Mouse (Mus musculus) erythroid progenitor cell, adult 5-6 weeks (primary cell): ENCODE results near the gene Rnf169. TPM values are rescaled to one million over a fixed set of nuclear protein-coding genes. Genes with fewer than 3 reads are reported as not detected.
"Not testable (repeated sequence)": the region's sequence is repeated elsewhere in the genome, so short reads cannot be mapped to it uniquely, and the experiment has no call there.

Experiments used
- ATAC-seq: replicated peaks from 2 replicates; pipeline ENCODE4 v1.8.0; 2016; ENCODE audit warnings: moderate number of reproducible peaks, mild to moderate bottlenecking, moderate TSS enrichment, inconsistent platforms; ENCODE audit not compliant: poor library complexity, low FRiP score, severe bottlenecking
- total RNA-seq, 2 experiments: library from RNA; stranded (forward) in 1 of 2; stranded (reverse) in 1 of 2; fragments of 150-400 nt in 1 of 2; fragments of 186-747, 209-891 nt in 1 of 2; gene quantifications; 2 replicates each; pipeline versions ENCODE4 v1.2.3 to v1.2.4; 2015 to 2017; ENCODE audit warnings: low replicate concordance in 2 of 2

Rnf169 gene
- total RNA-seq, 2 experiments from 2014 or later, result 1.7 to 10.3 TPM

DNA sequence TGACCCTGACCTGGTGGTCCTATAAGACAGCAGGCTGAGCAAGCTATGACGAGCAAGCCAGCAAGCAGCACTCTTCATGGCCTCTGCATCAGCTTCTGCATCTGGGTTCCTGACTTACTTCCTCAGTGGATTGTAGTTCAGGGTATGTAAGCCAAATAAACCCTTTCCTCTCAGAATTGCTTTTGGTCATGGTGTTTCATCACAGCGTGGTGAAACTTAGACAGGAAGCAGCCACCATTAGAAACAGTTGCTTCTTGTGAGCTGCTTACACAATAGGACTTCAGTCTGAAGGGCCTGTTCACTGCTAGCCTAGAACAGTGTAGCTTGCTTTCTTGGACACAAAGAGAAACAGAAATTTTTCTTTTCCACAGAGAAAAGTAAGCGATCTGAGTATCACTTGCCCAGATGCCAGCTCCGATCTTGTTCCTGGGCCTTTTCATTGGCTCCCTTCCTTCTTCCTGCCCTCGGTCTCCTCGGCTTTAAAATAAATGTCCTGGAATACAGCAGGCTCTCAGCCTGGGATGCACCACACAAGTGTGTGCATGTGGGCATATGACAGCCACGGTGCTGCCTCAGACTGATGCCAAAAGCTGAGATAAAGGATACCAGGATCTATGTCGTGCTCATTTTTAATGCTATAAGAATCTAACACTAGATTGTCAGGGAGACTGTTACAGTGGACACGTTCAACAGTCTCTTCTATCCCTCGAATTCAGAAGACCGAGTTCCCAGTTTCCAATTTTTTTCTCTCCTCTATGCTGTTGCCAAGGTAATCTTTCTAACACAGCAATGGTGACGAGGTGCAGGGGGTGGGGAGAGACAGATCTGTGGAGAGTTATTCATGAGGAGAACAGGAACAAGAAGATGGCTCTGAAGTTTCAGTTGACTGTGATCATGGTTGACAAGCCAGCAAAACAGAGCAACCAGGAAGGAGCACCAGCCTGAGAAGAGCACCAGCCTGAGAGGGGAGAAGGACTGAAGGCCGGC, 2.3 kb upstream of the Rnf169 start:
- ATAC-seq, result no peak

DNA sequence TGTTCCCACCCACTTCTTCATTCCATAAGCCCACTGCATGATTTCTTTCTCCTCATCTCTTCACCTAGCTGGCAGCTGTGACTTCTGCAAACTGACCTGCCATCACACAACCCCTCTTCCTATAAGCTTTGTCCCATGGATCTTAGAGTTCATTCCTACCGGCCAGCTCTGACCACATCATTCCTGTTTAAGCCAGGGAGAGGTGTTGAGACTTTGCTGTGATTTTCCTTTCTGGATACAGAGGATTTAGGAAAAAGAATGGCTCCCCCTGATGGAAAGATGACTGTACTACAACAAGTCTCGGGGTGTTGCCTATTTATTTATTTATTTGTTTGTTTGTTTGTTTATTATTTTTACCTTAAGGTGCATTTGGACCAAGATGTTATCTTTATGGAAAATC, 1.1 kb upstream of the Rnf169 start:
- ATAC-seq, result no peak

DNA sequence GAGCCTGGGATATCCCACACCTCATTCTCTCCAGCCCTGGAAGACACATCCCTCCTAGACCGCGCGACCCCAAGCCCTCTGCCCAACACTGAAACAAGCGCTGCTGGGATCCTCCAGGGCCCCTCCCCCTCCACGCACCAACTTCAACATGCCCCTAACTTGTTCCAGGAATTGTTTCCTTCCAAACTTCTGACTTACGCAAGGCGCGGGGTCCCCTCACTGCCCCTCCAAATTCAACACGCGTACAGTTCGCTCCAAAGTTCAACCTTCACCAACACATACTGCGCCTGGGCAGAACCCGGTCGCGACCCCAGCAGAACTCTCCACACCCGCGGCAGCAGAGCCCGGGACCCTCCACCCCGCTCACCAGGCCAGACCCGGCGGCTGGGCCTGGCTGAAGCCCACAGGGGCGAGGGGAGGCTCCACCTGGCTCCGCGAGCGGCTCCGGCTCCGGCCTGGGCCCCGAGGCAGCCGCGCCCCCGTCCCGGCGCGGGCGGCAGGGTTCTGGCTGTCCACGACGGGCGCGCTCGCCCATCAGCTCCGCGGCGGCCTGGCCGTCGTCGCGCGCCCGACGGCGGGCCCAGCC, 609 bp downstream of the Rnf169 start:
- peak; percentile 52 for ATAC-seq

DNA sequence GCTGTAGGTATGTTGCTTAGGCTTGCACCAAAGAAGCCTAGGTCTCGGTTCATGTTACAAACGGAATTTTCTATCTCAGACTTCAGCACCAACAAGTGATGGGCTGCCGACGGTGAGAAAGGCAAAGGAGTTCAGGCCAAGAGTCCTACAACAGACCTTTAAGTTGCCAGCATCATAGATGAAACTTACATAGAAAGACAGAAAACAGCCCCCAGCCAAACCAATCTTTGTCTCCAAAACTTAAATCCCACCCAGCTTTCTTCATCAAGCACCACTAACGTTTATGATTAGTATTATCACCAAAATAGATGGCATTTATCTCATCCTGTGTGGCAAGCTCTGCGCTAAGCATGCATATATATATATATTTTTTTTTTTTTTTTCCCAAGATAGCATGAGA, 1.2 kb downstream of the Rnf169 start:
- no peak for ATAC-seq

DNA sequence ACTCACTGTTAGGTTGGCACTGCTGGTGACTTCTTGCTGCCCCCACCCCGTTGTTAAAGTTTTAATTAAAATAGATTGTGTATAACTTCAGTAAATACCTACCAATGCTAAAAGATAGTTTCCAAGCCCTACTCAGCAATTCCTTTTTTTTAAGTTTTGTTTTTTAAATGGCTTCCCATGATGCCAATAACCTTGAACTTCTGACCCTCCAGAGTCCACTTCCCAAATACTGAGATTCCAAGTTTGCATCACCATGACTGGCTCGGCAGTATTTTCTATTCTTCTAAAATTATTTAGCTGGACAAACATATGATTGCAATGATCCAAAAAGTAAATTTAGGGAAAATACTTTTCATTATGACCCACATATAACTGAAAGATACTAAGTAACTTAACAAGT, 2.2 kb downstream of the Rnf169 start:
- no peak for ATAC-seq

DNA sequence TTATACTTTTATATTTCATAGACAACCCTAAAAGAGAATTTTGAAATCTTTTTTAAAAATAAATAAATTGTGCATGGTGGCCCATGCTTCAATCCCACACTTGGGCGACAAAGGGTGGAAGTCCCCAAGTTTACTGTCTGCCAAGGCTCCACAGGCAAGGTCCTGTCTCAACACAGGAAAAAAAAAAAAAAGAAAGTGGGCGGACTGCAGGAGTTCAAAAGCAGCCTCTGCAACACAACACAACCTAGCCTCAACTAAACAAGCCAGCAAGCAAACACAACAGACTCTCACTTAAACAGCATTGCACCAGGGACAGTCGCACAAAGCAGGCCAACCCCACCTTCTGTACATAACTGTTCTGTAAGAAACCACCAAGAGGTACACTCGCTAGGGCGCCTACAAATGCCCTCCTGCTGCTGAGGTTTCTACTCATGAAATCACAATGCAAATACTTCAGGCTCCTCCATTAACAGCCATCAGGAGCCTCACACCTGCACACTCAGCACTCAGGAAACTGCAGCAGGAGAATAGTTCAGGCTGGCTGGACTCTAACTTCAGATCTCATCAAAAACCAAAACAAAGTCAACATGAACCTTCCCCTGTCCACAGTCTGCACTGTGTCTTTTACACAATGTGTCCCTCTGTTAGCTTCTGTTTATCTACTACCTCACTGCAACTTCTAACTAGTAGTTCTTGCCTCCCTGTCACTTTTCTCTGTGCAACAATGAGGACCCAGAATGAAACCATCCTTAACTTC, 4.3 kb downstream of the Rnf169 start:
- no peak for ATAC-seq

DNA sequence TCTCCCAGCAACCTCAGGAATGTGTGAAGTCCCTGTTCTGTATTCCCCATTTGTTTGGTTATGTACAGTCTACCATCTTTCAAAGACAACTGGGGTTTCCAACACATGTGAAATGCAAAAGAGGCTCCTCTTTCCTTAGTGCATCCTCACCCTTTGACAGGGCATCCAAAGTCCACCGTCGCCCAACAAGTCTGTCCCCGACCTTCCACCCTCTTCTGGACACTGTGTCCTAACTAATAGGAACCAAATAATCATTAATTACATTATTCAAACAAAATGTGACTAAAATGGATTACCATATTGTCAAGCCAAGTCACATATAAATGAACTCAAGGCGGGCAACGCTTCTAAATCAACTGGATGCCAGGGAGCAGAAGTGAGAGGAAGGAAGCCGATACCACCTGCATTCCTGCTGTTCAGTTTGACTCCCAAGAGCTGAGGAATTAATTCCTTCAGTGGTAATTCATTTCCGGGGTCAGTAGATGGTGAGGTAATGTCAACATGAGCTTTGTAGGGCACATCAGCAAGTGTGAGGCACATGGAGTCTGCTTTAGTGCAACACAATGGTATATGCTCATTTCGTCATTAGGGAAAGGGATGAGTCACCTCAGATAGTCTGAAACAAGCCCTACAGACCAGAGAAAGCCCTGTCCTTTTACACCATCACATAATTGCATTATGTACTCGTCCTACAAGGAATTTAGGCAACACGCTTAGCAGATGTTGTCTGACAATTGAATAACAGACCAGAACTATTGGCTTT, 5.9 kb downstream of the Rnf169 start:
- ATAC-seq, result no peak

DNA sequence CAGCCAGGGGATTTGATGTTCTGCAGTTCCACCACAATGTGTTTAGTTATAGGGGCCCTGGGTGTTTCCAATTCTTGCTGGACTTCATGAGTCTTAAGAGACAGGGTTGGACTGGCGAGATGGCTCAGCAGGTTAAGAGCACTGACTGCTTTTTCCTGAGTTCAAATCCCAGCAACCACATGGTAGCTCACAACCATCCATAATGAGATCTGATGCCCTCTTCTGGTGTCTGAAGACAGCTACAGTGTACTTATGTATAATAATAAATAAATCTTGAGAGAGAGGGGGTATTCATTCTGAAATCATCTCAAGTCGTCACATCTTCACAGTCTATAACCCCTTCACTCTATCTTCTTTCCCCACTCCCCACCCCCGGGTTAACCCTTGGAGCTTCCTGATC, 7.3 kb downstream of the Rnf169 start:
- ATAC-seq, result not testable (repeated sequence)

DNA sequence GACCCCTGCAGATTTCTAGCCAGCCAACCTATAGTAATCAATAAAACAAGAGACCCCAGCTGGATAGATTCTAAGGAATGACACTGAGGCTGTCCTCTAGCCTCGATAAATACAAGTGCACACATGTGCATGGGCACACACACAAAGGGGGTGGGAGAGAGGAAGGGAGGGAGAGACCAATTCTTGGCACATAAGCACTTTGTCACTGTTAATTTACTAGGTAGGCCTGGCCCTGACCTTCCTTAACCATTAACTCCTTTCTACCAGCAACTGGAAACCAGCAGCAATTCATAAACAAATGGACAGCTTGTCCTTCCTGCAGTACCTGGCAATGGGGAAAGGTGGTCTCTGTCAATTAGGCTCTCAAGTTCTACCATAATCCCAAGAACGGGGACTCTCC, 8.3 kb downstream of the Rnf169 start:
- ATAC-seq, result no peak

DNA sequence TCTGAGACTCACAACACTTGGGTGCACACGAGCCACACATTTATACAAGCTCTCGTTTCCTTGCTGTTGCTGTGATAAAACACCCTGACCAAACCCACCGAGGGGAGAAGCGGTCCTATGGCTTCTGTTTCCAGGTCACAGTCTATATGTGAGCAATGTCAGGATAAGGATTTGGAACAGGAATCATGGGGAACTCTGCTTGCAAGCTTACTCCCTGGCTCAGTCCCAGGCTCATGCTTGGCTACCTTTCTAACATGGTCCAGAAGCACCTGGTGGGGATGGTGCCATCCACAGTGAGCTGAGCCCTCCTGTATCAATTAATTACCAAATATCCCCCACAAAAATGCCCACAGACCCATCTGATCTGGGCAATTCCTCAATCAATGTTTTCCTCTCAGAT, 11.1 kb downstream of the Rnf169 start:
- no peak for ATAC-seq

DNA sequence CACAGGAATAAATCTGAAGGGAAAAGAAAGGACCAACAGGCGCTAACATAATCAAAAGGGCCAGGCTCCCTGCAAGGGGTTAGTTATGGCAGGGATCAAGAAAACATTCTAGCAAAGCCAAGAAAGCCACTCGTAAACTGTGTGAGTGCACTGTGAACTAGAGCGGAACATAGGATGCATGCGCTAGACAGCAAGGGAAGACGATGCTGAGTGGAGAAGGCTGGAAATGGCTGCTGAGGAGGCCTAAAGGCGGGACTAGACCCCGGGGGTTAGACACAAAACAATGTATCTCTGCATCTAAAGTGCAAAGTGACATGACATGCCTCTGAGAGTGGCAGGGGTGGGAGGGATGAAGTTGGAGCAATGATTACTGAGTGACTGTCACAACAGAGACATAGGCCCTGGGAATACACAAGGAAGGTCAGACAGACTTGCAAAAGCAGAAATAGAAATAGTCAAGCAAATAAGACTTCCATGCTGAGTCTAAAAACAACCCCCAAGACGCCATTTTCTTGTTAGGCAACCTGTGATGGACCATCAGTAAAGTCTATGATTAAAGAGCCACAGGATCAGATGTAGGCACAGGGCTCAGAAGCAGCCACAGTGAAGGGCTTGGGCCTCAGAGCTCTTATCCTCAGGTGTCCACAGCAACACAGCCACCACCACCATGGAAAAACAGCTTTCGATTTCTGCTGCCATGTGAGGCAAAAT, 14.1 kb downstream of the Rnf169 start:
- no peak for ATAC-seq

DNA sequence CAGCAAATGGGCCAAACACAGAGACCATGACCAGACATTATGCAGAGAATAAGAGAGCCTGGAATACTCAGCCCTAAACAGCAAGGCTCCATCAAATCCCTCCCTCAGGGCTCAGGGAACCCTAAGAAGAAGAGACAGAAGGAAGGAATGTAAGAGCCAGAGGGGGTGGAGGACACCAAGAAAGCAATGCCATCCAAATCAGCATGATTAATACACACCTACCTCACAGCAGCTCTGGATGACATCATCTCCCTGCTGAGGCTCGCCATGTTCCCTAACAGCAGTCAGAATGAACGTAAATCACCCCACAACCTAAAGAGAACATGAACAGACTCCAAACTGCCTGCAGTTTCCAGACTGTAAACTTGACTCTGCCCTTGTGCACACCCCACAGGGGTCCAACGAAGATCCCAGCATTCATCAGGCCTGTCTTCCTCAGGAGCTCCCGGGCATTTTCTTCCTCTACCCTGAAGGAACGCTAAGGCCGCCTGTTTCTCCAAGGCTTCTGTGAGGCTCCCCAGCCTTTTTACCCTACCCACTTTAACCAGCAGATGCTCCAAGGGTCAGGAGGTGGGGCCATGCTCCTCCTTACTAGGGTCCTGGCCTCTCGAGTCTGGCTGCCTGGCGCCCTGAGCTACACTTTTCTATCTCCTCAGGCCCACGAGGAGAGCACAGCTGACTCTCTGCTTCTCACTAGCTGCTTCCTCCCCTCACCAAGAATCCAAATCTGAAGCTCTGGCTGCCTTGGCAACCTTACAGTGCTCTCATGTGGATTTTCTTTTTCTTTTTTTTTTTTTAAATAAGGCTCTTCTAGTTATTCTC, 15.0 kb downstream of the Rnf169 start:
- no peak for ATAC-seq

DNA sequence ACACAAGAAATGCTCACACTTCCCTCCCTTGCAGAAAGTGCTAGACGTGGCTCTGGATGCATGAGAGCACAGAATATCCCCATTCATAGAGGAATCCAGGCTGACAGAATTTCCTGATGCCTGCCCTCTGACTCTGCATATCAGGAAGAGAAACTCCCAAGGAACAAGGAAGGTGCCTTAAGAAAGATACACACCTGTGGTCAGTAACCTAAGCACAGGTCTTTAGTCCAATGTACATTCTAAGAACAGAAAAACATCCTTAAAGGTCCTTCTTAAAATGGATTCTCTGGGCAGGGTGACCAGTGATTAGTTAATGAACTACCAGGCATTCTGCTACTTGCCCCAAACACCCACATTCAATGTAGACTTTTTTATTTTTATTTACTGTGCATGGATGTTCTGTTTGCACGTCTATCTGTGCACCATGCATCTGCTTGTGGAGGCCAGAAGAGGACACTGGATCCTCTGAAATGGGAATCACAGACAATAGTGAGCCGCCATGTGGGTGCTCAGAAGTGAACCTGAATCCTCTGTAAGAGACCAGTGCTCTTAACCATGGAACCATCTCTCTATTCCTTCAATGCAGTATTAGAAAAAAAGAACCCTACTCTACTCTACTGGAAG, 16.9 kb downstream of the Rnf169 start:
- ATAC-seq, result no peak

DNA sequence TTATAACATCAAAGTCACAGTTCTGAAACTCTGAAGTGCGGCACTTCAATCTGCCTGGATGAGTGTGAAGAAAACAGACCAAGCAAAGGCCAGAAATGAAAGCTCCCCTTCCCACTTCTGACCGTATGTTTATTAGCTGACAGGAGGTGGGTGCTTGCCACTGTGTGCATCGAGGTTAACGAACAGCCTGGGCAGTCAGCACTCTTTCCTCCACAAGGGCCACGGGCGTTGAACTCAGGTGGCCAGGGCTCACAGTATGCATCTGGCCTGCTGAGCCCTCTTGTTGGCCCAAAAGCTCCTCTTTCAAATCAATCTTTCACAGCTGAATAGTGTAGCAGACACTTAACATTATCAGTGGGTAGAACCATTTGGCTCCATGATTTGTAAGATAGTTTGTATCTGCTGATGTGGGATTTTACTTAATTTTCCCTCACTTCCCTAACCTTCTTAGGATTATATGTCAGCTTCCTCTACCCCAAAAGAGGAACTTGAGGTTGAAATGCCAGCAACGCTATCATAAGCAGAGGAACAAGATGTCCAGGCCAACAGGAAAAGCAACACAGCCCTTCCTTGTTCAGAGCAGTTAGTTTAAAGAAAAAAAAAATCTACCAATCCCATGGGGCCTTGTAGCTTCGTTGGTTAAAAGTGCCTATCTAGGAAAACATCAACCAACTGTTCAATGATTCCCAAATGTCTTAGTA, 17.6 kb downstream of the Rnf169 start:
- ATAC-seq, result no peak

DNA sequence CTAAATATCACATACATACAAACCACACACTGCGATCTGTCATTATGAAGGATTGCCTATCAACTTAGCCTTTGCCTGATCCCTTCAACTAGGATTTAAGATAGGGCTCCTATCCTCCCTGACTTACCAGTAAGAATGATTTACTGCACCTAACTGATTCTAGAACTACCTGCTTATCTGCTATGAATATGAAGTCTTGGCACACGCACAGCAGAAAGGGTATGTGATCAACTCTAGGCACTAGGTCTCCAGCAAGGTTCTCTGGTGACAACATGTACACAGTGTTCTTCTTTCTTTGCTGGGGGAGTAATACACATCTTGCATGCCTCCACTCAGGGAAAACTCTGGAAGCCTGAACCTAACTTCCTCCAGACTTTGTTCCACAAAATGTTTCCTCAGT, 18.7 kb downstream of the Rnf169 start:
- no peak for ATAC-seq

DNA sequence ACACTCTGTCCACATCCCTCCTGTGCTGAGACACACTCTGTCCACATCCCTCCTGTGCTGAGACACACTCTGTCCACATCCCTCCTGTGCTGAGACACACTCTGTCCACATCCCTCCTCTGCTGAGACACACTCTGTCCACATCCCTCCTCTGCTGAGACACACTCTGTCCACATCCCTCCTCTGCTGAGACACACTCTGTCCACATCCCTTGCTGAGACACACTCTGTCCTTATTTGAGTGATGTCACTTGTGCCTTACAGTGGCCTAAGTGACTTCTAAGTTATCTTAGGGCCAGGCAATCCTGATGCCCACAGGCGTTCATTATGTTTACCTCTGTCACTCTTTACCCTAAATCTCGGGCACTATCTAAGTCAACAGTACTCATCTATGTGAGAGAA, 19.7 kb downstream of the Rnf169 start:
- not testable (repeated sequence) for ATAC-seq

DNA sequence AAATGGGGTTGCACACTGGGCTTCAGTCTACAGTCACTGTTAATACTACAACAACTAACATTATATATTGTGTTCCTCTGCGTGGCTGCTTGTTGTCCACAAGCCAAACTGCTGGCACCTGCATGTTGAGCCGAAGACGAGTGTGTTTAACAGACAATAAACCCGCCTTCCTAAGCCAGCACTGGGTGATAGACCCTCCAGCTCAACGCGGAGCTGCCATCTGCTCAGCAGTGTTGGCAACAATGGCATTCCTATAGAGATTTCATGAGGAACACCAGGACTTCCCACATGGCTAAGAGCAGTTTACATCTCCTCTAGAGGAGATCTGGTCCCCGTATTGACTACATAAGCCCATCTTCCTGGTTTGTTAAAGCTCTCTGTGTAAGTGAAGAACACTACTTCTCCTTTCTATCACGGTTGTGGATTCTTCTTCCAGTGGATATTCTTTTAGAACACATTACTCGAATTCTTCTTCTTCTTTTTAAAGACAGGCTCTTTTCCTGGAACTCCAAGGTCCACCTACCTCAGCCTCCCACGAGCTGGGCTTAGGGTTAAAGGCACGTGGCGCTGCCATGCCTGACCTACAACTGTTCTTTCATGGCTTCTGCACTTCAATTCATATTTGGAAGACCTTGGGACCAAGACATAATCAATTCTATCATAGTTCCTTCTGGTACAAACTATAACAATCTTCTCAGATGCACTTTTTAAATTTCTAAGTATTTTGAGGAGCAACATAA, 22.9 kb downstream of the Rnf169 start:
- no peak for ATAC-seq
